Mouse (Mus musculus) lung, postnatal 0 days (tissue): Measurements from ENCODE around the gene Vav2.

Source experiments
- CTCF ChIP-seq: IDR thresholded peaks from 2 replicates; pipeline ENCODE4 v1.5.1; 2016; ENCODE audit warnings: antibody characterized with exemption, mild to moderate bottlenecking
- EP300 ChIP-seq: IDR thresholded peaks from 2 replicates; pipeline ENCODE4 v1.6.1; 2016; ENCODE audit warnings: antibody characterized with exemption, mild to moderate bottlenecking, control low read depth

DNA sequence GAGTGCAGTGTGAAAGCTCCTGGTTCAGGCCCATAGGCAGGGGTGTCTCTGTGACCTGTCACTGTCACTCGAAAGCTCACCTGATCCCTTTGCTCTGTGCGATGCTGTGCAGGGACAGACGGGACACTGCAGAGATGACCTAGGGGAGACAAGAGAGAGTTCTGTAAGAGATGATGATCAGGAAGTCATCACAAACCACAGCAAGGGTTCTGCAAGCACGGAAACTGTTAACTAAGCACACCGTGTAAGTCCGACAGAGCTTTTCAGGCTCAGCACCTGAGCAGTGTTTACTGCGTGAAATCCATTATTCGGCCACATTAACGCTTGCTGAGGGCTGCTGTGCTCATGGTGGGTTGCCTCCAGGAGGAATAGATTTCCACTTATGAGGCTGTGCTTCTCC is 90.2 kb downstream of the Vav2 start:
- no peak for TF ChIP-seq CTCF
- no peak for TF ChIP-seq EP300
